Mouse (Mus musculus) testis, adult 2 months (tissue): Measurements from ENCODE around the gene C130026I21Rik.
"Not testable (repeated sequence)": the region's sequence is repeated elsewhere in the genome, so short reads cannot be mapped to it uniquely, and the experiment has no call there.

ENCODE experiments used
- CTCF ChIP-seq: fragments of 200-500 bp; IDR thresholded peaks from 2 replicates; pipeline ENCODE4 v1.5.1; 2012; ENCODE audit warnings: low read depth, mild to moderate bottlenecking, inconsistent platforms, low read length, moderate library complexity; ENCODE audit not compliant: control insufficient read depth, insufficient read depth, insufficient replicate concordance
- POLR2A ChIP-seq: fragments of 200-500 bp; IDR thresholded peaks from 2 replicates; pipeline ENCODE4 v1.6.1; 2012; ENCODE audit warnings: low read depth, mild to moderate bottlenecking, inconsistent platforms, low read length, moderate library complexity; ENCODE audit not compliant: control insufficient read depth

DNA sequence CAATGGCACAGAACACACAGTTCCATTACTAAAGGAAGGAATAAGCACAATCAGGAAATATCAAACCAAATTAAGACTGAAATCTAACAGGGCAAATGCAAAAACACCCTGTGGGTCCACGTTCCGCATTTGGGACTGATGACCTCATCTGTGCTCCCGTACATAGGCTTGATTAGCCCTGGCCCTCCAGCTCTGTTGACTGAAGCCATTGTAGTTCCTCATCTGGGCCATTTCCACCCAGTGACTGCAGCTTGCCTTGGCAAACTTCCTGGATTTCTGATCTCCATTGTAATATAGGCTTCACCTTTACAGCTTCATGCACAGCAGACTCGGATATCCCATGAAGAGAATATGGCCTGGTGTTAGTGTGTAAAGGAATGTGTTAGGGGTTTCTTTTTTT lies 148.5 kb downstream of the C130026I21Rik start:
- not testable (repeated sequence) for TF ChIP-seq CTCF, POLR2A
